Mouse (Mus musculus): ENCODE results near the gene Cts7. TPM values are rescaled to one million over a fixed set of nuclear protein-coding genes. Genes with fewer than 3 reads are reported as not detected.

Gene Cts7
- polyA plus RNA-seq (2015; fragmentation: Nextera tagmentation; extraction: Ambion mirVana) = not detected in 2 replicates

DNA sequence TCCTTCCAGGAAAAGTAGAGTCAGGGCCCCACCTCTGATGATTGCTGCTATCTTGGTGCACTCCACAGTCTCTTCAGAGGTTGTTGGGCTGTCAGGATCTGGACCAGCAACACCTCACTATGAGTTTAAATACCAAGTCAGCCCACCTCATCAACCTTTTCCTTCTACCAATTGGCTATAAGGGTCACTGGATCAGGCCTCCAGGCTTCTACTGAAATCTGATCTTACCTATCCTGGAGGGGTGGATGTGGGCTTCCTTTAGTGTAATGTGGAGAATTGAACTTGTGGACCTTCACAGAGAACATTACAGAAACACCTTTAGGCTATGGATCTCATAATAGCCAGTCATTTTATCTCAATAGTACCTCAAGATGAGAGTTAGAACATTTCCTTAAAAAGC lies at the start of gene Cts7:
Gene Cts7 (minus strand): TSS at position 101 of the 400 bp plus-strand sequence.
- H3K36me3 ChIP-seq (replicated peaks) = no peaks in the 10 kb centered on the region
- no peaks in the 10 kb centered on the region for H3K27me3 ChIP-seq
- no peaks in the 10 kb centered on the region for H3K4me1 ChIP-seq (replicated peaks)
- H3K4me2 ChIP-seq = no peak within 1 kb of the TSS
- H3K9ac ChIP-seq = no peak within 1 kb of the TSS
- H3K4me3 ChIP-seq (replicated peaks) = no peak within 1 kb of the TSS
- ATAC-seq (ENCODE audit: insufficient read depth) = no peak
- H3K9me3 ChIP-seq (replicated peaks) = no peaks in the 10 kb centered on the region
- H3K27ac ChIP-seq (replicated peaks) = no peak within 1 kb of the TSS

Small RNAs within 50 kb of the gene (microRNA-seq; reads per million reads assigned to microRNA genes)
- not detected for gene Gm27704

Other genes with a start within 250 kb of the Cts7 start
- not detected in 2 replicates for gene Ctsr, start 193.9 kb downstream of the Cts7 start, polyA plus RNA-seq (2015; fragmentation: Nextera tagmentation; extraction: Ambion mirVana)
- not detected in 2 replicates for gene Cts6, start 154.8 kb downstream of the Cts7 start, polyA plus RNA-seq (2015; fragmentation: Nextera tagmentation; extraction: Ambion mirVana)
- gene Cts8, start 102.8 kb downstream of the Cts7 start, polyA plus RNA-seq (2015; fragmentation: Nextera tagmentation; extraction: Ambion mirVana) = not detected in 2 replicates
- gene Gm49398, start 69.4 kb downstream of the Cts7 start, polyA plus RNA-seq (2015; fragmentation: Nextera tagmentation; extraction: Ambion mirVana) = not detected in 2 replicates
- not detected in 2 replicates for gene Ctsm, start 183.6 kb upstream of the Cts7 start, polyA plus RNA-seq (2015; fragmentation: Nextera tagmentation; extraction: Ambion mirVana)
- gene Gm49352, start 210.0 kb upstream of the Cts7 start, polyA plus RNA-seq (2015; fragmentation: Nextera tagmentation; extraction: Ambion mirVana) = not detected in 2 replicates
- gene Cts3, start 211.9 kb upstream of the Cts7 start, polyA plus RNA-seq (2015; fragmentation: Nextera tagmentation; extraction: Ambion mirVana) = not detected in 2 replicates